Mouse (Mus musculus): ENCODE measurements around the gene Phf21a. TPM values are rescaled to one million over a fixed set of nuclear protein-coding genes. Genes with fewer than 3 reads are reported as not detected.

Phf21a gene
- total and polyA plus RNA-seq, 3 experiments, result 26.4 to 30.2 (median 27.6) TPM

DNA sequence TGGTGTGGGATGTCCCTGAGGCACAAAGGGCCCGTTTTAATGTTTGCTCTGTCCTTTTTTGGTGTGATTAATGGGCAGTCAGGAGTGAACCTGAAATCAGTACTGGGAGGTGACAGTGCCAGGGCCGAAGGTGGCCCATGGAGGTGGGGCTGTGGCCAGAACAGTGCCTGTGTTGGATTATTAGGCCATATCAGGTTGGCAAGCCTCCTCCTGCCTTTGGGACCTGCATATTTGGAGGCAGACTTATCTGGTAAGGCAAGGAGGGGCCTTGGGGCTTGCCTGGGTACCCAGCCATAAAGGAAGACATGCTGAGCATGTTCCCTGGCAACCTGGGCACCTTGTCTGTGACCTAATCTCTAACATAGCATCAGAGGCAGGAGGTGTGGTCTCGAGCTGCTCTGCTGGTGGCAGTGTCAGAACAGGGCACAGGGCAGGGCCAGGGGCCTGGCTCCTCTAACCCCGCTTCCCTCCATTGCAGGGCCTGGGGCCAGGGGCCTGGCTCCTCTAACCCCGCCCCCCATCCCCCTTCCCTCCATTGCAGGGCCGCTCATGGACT, 287.7 kb downstream of the Phf21a start:
- 82% methylated on average over 6 of the region's 6 CpGs for WGBS
- Histone ChIP-seq H3K27me3 (ENCODE audit: control insufficient read depth, insufficient read depth, low read length) (no peaks in the 10 kb centered on the region), H3K9ac (ENCODE audit: low read depth, low read length) (no peak overlapping the region), H3K79me2 (replicated peaks; ENCODE audit: control insufficient read depth, insufficient read depth, low read length) (no peaks in the 10 kb centered on the region), H3K27ac (no peak overlapping the region), H3K4me1 (ENCODE audit: control insufficient read depth, insufficient read depth, low read length) (peaks cover 2% of the 10 kb centered on the region; the same call in 1 of the 2 replicates), H3K36me3 (ENCODE audit: control insufficient read depth, insufficient read depth, low read length) (no peaks in the 10 kb centered on the region), H3K4me3 (no peak overlapping the region)
- no peak for DNase-seq
- TF ChIP-seq POLR2A (IDR thresholded peaks at IDR 0.05; ENCODE audit: insufficient read depth, low read depth, low read length), result no peak
- no peak for TF ChIP-seq CTCF (IDR thresholded peaks at IDR 0.05)
- no peak for TF ChIP-seq EP300 (IDR thresholded peaks at IDR 0.05; ENCODE audit: insufficient read depth, low read depth, low read length)
- intact Hi-C loops (cut with DNase I), result no loop called here

DNA sequence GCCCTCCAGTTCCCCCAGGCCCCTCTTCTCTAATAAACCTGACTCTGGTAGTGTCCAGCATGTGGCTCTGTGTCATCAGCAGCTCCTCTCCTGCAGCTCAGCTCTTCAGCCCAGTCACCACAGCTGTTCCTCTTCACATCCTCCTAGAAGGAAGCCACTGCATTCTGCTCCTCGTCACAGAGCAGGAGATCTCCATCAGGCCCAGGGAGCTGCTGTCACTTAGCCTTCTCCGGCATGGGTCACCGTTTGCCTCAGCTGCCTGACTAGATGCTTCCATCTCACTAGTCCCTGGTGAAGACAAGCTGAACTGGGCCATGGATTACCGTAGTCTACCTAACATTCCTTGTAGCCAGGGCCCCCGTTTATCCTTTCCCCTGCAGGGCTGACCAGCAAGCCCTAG, 288.2 kb downstream of the Phf21a start:
- Histone ChIP-seq H3K4me3 (no peak overlapping the region), H3K79me2 (replicated peaks; ENCODE audit: control insufficient read depth, insufficient read depth, low read length) (no peaks in the 10 kb centered on the region), H3K4me1 (ENCODE audit: control insufficient read depth, insufficient read depth, low read length) (no peaks in the 10 kb centered on the region), H3K27me3 (ENCODE audit: control insufficient read depth, insufficient read depth, low read length) (no peaks in the 10 kb centered on the region), H3K36me3 (ENCODE audit: control insufficient read depth, insufficient read depth, low read length) (no peaks in the 10 kb centered on the region), H3K27ac (no peak overlapping the region), H3K9ac (ENCODE audit: low read depth, low read length) (no peak overlapping the region)
- intact Hi-C loops (cut with DNase I), result no loop called here
- WGBS, result 79% methylated on average over 5 of the region's 5 CpGs
- DNase-seq, result no peak
- TF ChIP-seq EP300 (IDR thresholded peaks at IDR 0.05; ENCODE audit: insufficient read depth, low read depth, low read length), result no peak

GRCm38 (mm10) chr2:92381901-92382588, 289.1 kb downstream of the Phf21a start, which contains the start of gene 1700029I15Rik:
Gene 1700029I15Rik, plus strand, starts transcription at chr2:92382538.
- no peaks in the 10 kb centered on the region for H3K27me3 ChIP-seq (ENCODE audit: control insufficient read depth, insufficient read depth, low read length)
- H3K79me2 ChIP-seq (replicated peaks; ENCODE audit: control insufficient read depth, insufficient read depth, low read length), result no peaks in the 10 kb centered on the region
- H3K36me3 ChIP-seq (ENCODE audit: control insufficient read depth, insufficient read depth, low read length), result no peaks in the 10 kb centered on the region
- H3K4me1 ChIP-seq (ENCODE audit: control insufficient read depth, insufficient read depth, low read length), result no peaks in the 10 kb centered on the region
- H3K9ac ChIP-seq (ENCODE audit: low read depth, low read length), result no peak within 1 kb of the TSS
- H3K27ac ChIP-seq, result no peak within 1 kb of the TSS
- TF ChIP-seq CTCF (IDR thresholded peaks at IDR 0.05) (no peak), POLR2A (IDR thresholded peaks at IDR 0.05; ENCODE audit: insufficient read depth, low read depth, low read length) (no peak), EP300 (IDR thresholded peaks at IDR 0.05; ENCODE audit: insufficient read depth, low read depth, low read length) (no peak)
- DNase-seq, result no peak
- intact Hi-C loops (cut with DNase I), result no loop called here
- H3K4me3 ChIP-seq, result no peak within 1 kb of the TSS
- WGBS, result 89% methylated on average over 5 of the region's 5 CpGs

DNA sequence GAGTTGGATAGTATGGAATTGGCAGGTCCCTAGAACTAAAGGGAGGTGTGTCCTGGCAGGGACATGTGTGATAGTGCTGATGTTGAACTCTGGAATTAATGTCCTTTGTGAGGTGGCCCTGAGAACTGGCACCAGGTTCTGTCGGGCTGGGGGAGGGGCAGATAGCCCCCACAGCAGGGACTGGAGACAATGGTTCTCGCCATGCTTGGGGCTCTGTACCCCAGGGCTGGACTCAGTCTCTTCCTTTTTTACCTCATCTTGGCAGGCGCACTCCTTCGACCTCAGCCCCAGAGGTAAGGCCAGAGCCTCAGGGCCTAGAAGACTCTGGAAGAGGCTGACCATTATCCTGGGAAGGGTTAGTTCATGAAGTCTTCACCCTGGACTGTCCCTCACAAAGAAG, 289.8 kb downstream of the Phf21a start:
- Histone ChIP-seq H3K9ac (ENCODE audit: low read depth, low read length) (no peak overlapping the region), H3K4me3 (no peak overlapping the region), H3K79me2 (replicated peaks; ENCODE audit: control insufficient read depth, insufficient read depth, low read length) (no peaks in the 10 kb centered on the region), H3K36me3 (ENCODE audit: control insufficient read depth, insufficient read depth, low read length) (no peaks in the 10 kb centered on the region), H3K27ac (no peak overlapping the region), H3K27me3 (ENCODE audit: control insufficient read depth, insufficient read depth, low read length) (no peaks in the 10 kb centered on the region), H3K4me1 (ENCODE audit: control insufficient read depth, insufficient read depth, low read length) (no peaks in the 10 kb centered on the region)
- 88% methylated on average over 4 of the region's 4 CpGs for WGBS
- TF ChIP-seq EP300 (IDR thresholded peaks at IDR 0.05; ENCODE audit: insufficient read depth, low read depth, low read length) (no peak), CTCF (IDR thresholded peaks at IDR 0.05) (no peak)
- intact Hi-C loops (cut with DNase I), result no loop called here
- no peak for DNase-seq

DNA sequence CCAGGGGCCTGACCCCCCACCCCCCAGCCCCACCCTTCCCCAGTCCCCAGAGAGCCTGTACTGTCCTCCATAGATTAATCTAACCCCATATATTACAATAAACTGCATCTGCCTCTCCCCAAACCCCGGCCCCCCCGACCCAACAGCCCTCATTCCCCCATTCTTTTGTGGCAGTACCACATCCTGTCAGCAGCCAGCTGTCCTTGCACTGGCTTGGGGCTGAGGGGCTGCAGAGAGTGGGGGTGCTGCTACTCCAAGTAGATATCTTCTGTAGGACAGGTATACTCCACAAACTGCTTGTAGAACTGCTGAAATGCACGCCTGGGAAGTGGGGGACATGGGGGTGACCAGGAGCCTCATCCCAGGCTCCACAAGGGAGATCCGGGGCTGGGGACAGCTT, 291.2 kb downstream of the Phf21a start:
- H3K9ac ChIP-seq (ENCODE audit: low read depth, low read length), result no peak overlapping the region
- peaks cover 2% of the 10 kb centered on the region; the same call in 1 of the 2 replicates for H3K4me1 ChIP-seq (ENCODE audit: control insufficient read depth, insufficient read depth, low read length)
- 68% methylated on average over 4 of the region's 4 CpGs for WGBS

More for the DNA sequence above, 291.2 kb downstream of the Phf21a start:
- DNase-seq, result no peak
- H3K4me3 ChIP-seq, result no peak overlapping the region
- H3K27me3 ChIP-seq (ENCODE audit: control insufficient read depth, insufficient read depth, low read length), result no peaks in the 10 kb centered on the region
- intact Hi-C loops (cut with DNase I), result no loop called here
- H3K36me3 ChIP-seq (ENCODE audit: control insufficient read depth, insufficient read depth, low read length), result no peaks in the 10 kb centered on the region
- H3K27ac ChIP-seq, result no peak overlapping the region
- TF ChIP-seq CTCF (IDR thresholded peaks at IDR 0.05) (no peak), POLR2A (IDR thresholded peaks at IDR 0.05; ENCODE audit: insufficient read depth, low read depth, low read length) (no peak), EP300 (IDR thresholded peaks at IDR 0.05; ENCODE audit: insufficient read depth, low read depth, low read length) (no peak)
- no peaks in the 10 kb centered on the region for H3K79me2 ChIP-seq (replicated peaks; ENCODE audit: control insufficient read depth, insufficient read depth, low read length)
